Mouse (Mus musculus) bone marrow, adult 2 months (tissue): ENCODE data around the gene Parp1.

Experiments
- CTCF ChIP-seq: fragments of 200-500 bp; IDR thresholded peaks from 2 replicates; pipeline ENCODE4 v1.5.1; 2011; ENCODE audit warnings: low read length, control low read depth; ENCODE audit not compliant: control insufficient read depth, insufficient read depth
- POLR2A ChIP-seq: fragments of 200-500 bp; IDR thresholded peaks from 2 replicates; pipeline ENCODE4 v1.6.1; 2011; ENCODE audit warnings: low read depth, mild to moderate bottlenecking, control low read depth, low read length, borderline replicate concordance; ENCODE audit not compliant: control insufficient read depth

- no peak for TF ChIP-seq CTCF
- no peak for TF ChIP-seq POLR2A
Measured at GRCm38 (mm10) chr1:180570181-180570580, 1.5 kb downstream of the Parp1 start.
